25 mouse cellular contexts compared by ENCODE assay signal in genomic region chr9:7387947-7388346, GRCm38 (mm10). TPM values are rescaled to one million over a fixed set of nuclear protein-coding genes. Genes with fewer than 3 reads are reported as not detected.
A peak's percentile ranks its signal among the peaks of the same experiment; 100 is the strongest.
DNase-seq lines count a peak whose midpoint lies in the region; ATAC-seq and TF ChIP-seq lines count a peak whose summit lies in the region.
"Had no signal": no experiment of that assay in that cellular context is flagged by ENCODE, and none has a peak within 500 bp of the region (broad histone marks: within the 10 kb centered on the region; RNA-seq: fewer than 3 reads in every experiment).

Gene Mmp1b, minus strand, starts transcription at chr9:7388047.

- H3K4me3 ChIP-seq in embryonic fibroblast, embryonic 13.5 days (ENCODE audit: insufficient read depth, low read length) = no peak within 1 kb of the TSS
- no peak within 1 kb of the TSS for H3K4me3 ChIP-seq in cerebellum, adult 2 months (replicated peaks; ENCODE audit: insufficient read depth, low read depth, low read length)

- no peak for DNase-seq in frontal cortex, postnatal 10 days (ENCODE audit: low spot score in 2 of 2)
- peak; percentile 64 for DNase-seq in 3T3-L1 (ENCODE audit: low read depth, low spot score)
- peak; percentile 1 for DNase-seq in fibroblast of lung, adult 2 months (ENCODE audit: low read depth)
- DNase-seq in right cerebral cortex, postnatal 10 days (ENCODE audit: low spot score in 2 of 2) = no peak
- no peak for DNase-seq in cerebellum, adult 2 months
- no peak for DNase-seq in cerebellum, postnatal 36 days
- DNase-seq: adrenal gland, adult 2 months; adrenal gland, adult 8-10 months; adrenal gland, postnatal 10 days; adrenal gland, postnatal 14 days; adrenal gland, postnatal 25 days; adrenal gland, postnatal 36 days; B cell, adult 2 months; cerebellum, adult 11 months; cerebellum, adult 11-12 months; cerebellum, adult 18-20 months had no signal

- peak; percentile 47; the same call in 1 of the 2 replicates for ATAC-seq in frontal cortex, adult (ENCODE audit: low TSS enrichment)
- ATAC-seq: activated CD4-positive, CD25-positive, alpha-beta regulatory T cell, adult 4 months; CD4-positive, CD25-positive, alpha-beta regulatory T cell, adult 4 months; Patski had no signal

- H3K4me1 ChIP-seq in embryonic fibroblast, embryonic 13.5 days (ENCODE audit: control insufficient read depth, insufficient read depth, low read length) = no peaks in the 10 kb centered on the region
- no peaks in the 10 kb centered on the region for H3K4me1 ChIP-seq in cerebellum, adult 2 months (ENCODE audit: control insufficient read depth, insufficient read depth, low read length)

- no peak for TF ChIP-seq CTCF in embryonic fibroblast, embryonic 13.5 days (IDR thresholded peaks at IDR 0.05; ENCODE audit: borderline replicate concordance, insufficient read depth, low read length)
- TF ChIP-seq CTCF in cerebellum, adult 2 months (IDR thresholded peaks at IDR 0.05; ENCODE audit: borderline replicate concordance, insufficient read depth, low read depth, low read length) = no peak

- H3K27ac ChIP-seq in embryonic fibroblast, embryonic 13.5 days (ENCODE audit: insufficient read depth, low read length) = peak within 1 kb of the TSS; percentile 26
- H3K27ac ChIP-seq in cerebellum, adult 2 months (ENCODE audit: insufficient read depth, low read length) = no peak within 1 kb of the TSS

- H3K27me3 ChIP-seq in cerebellum, adult 2 months (ENCODE audit: control insufficient read depth, insufficient read depth, low read length) = no peaks in the 10 kb centered on the region
- H3K27me3 ChIP-seq: CH12.LX, Patski had no signal

- TF ChIP-seq POLR2A in embryonic fibroblast, embryonic 13.5 days (IDR thresholded peaks at IDR 0.05; ENCODE audit: low read depth, low read length) = no peak
- no peak for TF ChIP-seq POLR2A in cerebellum, adult 2 months (IDR thresholded peaks at IDR 0.05; ENCODE audit: borderline replicate concordance, insufficient read depth, low read length)

RNA-seq across cellular contexts. Expression of gene Mmp1b, which starts in this region (rescaled TPM):
- not detected in 2 replicates for polyA plus RNA-seq in embryonic fibroblast, embryonic 13.5 days (2011; ENCODE audit: insufficient read length, low read depth, missing spikeins)
- polyA plus RNA-seq in cerebellum, adult 2 months (2012; rRNA removed) = not detected in 2 replicates
- polyA plus RNA-seq: activated CD4-positive, CD25-positive, alpha-beta regulatory T cell, adult 4 months; adrenal gland, adult 2 months; brain, embryonic 14.5 days; C2C12; CD4-positive, CD25-positive, alpha-beta regulatory T cell, adult 4 months; G1E; Patski had no signal

Comparison
In these comparisons a context has a peak if more than half of its experiments do, and no peak if none do; other contexts are left out.
1. DNase-seq: peak in 3T3-L1 (single experiment) and fibroblast of lung, adult 2 months (single experiment); none in frontal cortex, postnatal 10 days (0 of 2), right cerebral cortex, postnatal 10 days (0 of 2), cerebellum, adult 2 months (0 of 2) and cerebellum, postnatal 36 days (0 of 2).